Mouse (Mus musculus): Measurements from ENCODE around the gene Sox6. TPM values are rescaled to one million over a fixed set of nuclear protein-coding genes. Genes with fewer than 3 reads are reported as not detected.

Gene Sox6
- total and polyA plus RNA-seq, 3 experiments: 0.09 to 1.3 (median 0.90) TPM

GRCm38 (mm10) chr7:115745672-115746253 is 292.8 kb downstream of the Sox6 start:
- TF ChIP-seq MEF2A (IDR thresholded peaks at IDR 0.05; ENCODE audit: borderline replicate concordance, low read depth, low read length): no peak
- no peak for TF ChIP-seq POLR2AphosphoS2 (IDR thresholded peaks at IDR 0.05; ENCODE audit: low read depth, low read length)
- TF ChIP-seq CHD2 (IDR thresholded peaks at IDR 0.05; ENCODE audit: low read length): no peak
- TF ChIP-seq ELF1 (IDR thresholded peaks at IDR 0.05; ENCODE audit: low read depth, low read length): no peak
- no peak for TF ChIP-seq JUN (IDR thresholded peaks at IDR 0.05; ENCODE audit: insufficient read depth, low read depth, low read length)
- no peak for TF ChIP-seq RAD21 (IDR thresholded peaks at IDR 0.05; ENCODE audit: low read depth, low read length)
- no peak for TF ChIP-seq ZNF384 (IDR thresholded peaks at IDR 0.05; ENCODE audit: low read depth, low read length)
- TF ChIP-seq ZKSCAN1 (IDR thresholded peaks at IDR 0.05; ENCODE audit: borderline replicate concordance, low read depth, low read length): no peak
- TF ChIP-seq GABPA (IDR thresholded peaks at IDR 0.05; ENCODE audit: insufficient replicate concordance, low read depth, low read length): no peak
- no peak for TF ChIP-seq POLR2A (IDR thresholded peaks at IDR 0.05; ENCODE audit: low read depth, low read length)
- no peak for TF ChIP-seq RCOR1 (conservative IDR thresholded peaks at IDR 0.05; ENCODE audit: low read depth, low read length)
- Histone ChIP-seq H3K9ac (ENCODE audit: insufficient read depth, low read depth) (no peak overlapping the region), H3K36me3 (replicated peaks in 1 of 2; ENCODE audit: control insufficient read depth in 1 of 2, insufficient read depth in 1 of 2, low read length in 1 of 2) (no peaks in the 10 kb centered on the region), H3K79me2 (replicated peaks; ENCODE audit: control insufficient read depth, extremely low read depth, insufficient read depth, poor library complexity, severe bottlenecking) (no peaks in the 10 kb centered on the region), H3K27me3 (replicated peaks) (no peaks in the 10 kb centered on the region), H3K27ac (ENCODE audit: insufficient read depth, low read depth) (no peak overlapping the region), H3K9me3 (replicated peaks; ENCODE audit: low read length) (no peaks in the 10 kb centered on the region), H3K4me1 (ENCODE audit: control insufficient read depth in 1 of 2, insufficient read depth in 2 of 2) (no peaks in the 10 kb centered on the region), H3K4me2 (ENCODE audit: insufficient read depth, low read depth, poor library complexity, severe bottlenecking) (no peak overlapping the region), H3K4me3 (replicated peaks in 1 of 3; ENCODE audit: low read depth in 2 of 3, low read length in 2 of 3, poor library complexity in 1 of 3) (no peak overlapping the region)
- in situ Hi-C loops (cut with MboI; ENCODE audit: low pct_ligation_motif_present, low pct_unique_long_range_greater_than_20kb, low sequenced_read_pairs): no loop called here
- no peak for DNase-seq (ENCODE audit: extremely low read depth)
- dilution Hi-C loops (cut with MboI; ENCODE audit: extremely low pct_ligation_motif_present, extremely low pct_unique_long_range_greater_than_20kb, low sequenced_read_pairs): no loop called here

GRCm38 (mm10) chr7:115734137-115734536 is 304.5 kb downstream of the Sox6 start:
- Histone ChIP-seq H3K79me2 (replicated peaks; ENCODE audit: control insufficient read depth, extremely low read depth, insufficient read depth, poor library complexity, severe bottlenecking) (no peaks in the 10 kb centered on the region), H3K4me1 (ENCODE audit: control insufficient read depth in 1 of 2, insufficient read depth in 2 of 2) (no peaks in the 10 kb centered on the region), H3K9ac (ENCODE audit: insufficient read depth, low read depth) (no peak overlapping the region), H3K36me3 (replicated peaks in 1 of 2; ENCODE audit: control insufficient read depth in 1 of 2, insufficient read depth in 1 of 2, low read length in 1 of 2) (no peaks in the 10 kb centered on the region), H3K4me3 (replicated peaks in 1 of 3; ENCODE audit: low read depth in 2 of 3, low read length in 2 of 3, poor library complexity in 1 of 3) (no peak overlapping the region), H3K27ac (ENCODE audit: insufficient read depth, low read depth) (no peak overlapping the region), H3K9me3 (replicated peaks; ENCODE audit: low read length) (no peaks in the 10 kb centered on the region), H3K27me3 (replicated peaks) (no peaks in the 10 kb centered on the region), H3K4me2 (ENCODE audit: insufficient read depth, low read depth, poor library complexity, severe bottlenecking) (no peak overlapping the region)
- dilution Hi-C loops (cut with MboI; ENCODE audit: extremely low pct_ligation_motif_present, extremely low pct_unique_long_range_greater_than_20kb, low sequenced_read_pairs): no loop called here
- TF ChIP-seq CHD2 (IDR thresholded peaks at IDR 0.05; ENCODE audit: low read length) (no peak), TBP (conservative IDR thresholded peaks at IDR 0.05; ENCODE audit: low read depth, low read length) (no peak), EP300 (IDR thresholded peaks at IDR 0.05; ENCODE audit: low read length) (no peak), ZC3H11A (IDR thresholded peaks at IDR 0.05; ENCODE audit: low read depth, low read length) (no peak), MEF2A (IDR thresholded peaks at IDR 0.05; ENCODE audit: borderline replicate concordance, low read depth, low read length) (no peak), JUND (conservative IDR thresholded peaks at IDR 0.05; ENCODE audit: low read depth, low read length) (no peak), ZKSCAN1 (IDR thresholded peaks at IDR 0.05; ENCODE audit: borderline replicate concordance, low read depth, low read length) (no peak), POLR2AphosphoS2 (IDR thresholded peaks at IDR 0.05; ENCODE audit: low read depth, low read length) (no peak), SMC3 (IDR thresholded peaks at IDR 0.05; ENCODE audit: low read depth, low read length) (no peak), MAFK (IDR thresholded peaks at IDR 0.05; ENCODE audit: insufficient replicate concordance, low read length) (no peak), JUN (IDR thresholded peaks at IDR 0.05; ENCODE audit: insufficient read depth, low read depth, low read length) (no peak), GABPA (IDR thresholded peaks at IDR 0.05; ENCODE audit: insufficient replicate concordance, low read depth, low read length) (no peak), ELF1 (IDR thresholded peaks at IDR 0.05; ENCODE audit: low read depth, low read length) (no peak), USF1 (IDR thresholded peaks at IDR 0.05; ENCODE audit: low read depth, low read length) (no peak), ETS1 (conservative IDR thresholded peaks at IDR 0.05; ENCODE audit: low read depth, low read length) (no peak)
- in situ Hi-C loops (cut with MboI; ENCODE audit: low pct_ligation_motif_present, low pct_unique_long_range_greater_than_20kb, low sequenced_read_pairs): no loop called here
- no peak for DNase-seq (ENCODE audit: extremely low read depth)
